Mouse (Mus musculus) cerebellum, adult 11 months (tissue): ENCODE data around the gene Usp36.

Source experiments
- DNase-seq: peaks from one replicate; pipeline ENCODE4 v3.0.0; 2022

The Usp36 gene

GRCm38 (mm10) chr11:118297967-118298366 is 7.9 kb upstream of the Usp36 start:
- no peak for DNase-seq

GRCm38 (mm10) chr11:118295026-118295425 is 5.0 kb upstream of the Usp36 start:
- no peak for DNase-seq

- DNase-seq = no peak
These were observed 2.6 kb upstream of the Usp36 start for GRCm38 (mm10) chr11:118292671-118293070.

GRCm38 (mm10) chr11:118289562-118289961 is 482 bp downstream of the Usp36 start:
- no peak for DNase-seq

- no peak for DNase-seq
These were observed 970 bp downstream of the Usp36 start for GRCm38 (mm10) chr11:118289037-118289511.

- DNase-seq = no peak
These were observed 2.5 kb downstream of the Usp36 start for GRCm38 (mm10) chr11:118287573-118287972.

- no peak for DNase-seq
These were observed 3.6 kb downstream of the Usp36 start for GRCm38 (mm10) chr11:118286434-118286833.

- DNase-seq = no peak
These were observed 4.3 kb downstream of the Usp36 start for GRCm38 (mm10) chr11:118285791-118286190.

- no peak for DNase-seq
These were observed 9.8 kb downstream of the Usp36 start for GRCm38 (mm10) chr11:118280218-118280617.

- DNase-seq = no peak
These were observed 13.7 kb downstream of the Usp36 start for GRCm38 (mm10) chr11:118276328-118276727.

- DNase-seq = no peak
These were observed 15.0 kb downstream of the Usp36 start for GRCm38 (mm10) chr11:118275092-118275491.

GRCm38 (mm10) chr11:118269827-118270226 is 20.2 kb downstream of the Usp36 start:
- DNase-seq = no peak

GRCm38 (mm10) chr11:118266666-118267046 is 23.4 kb downstream of the Usp36 start:
- no peak for DNase-seq

GRCm38 (mm10) chr11:118266044-118266665 is 23.9 kb downstream of the Usp36 start:
- DNase-seq = no peak

- DNase-seq = no peak
These were observed 24.4 kb downstream of the Usp36 start for GRCm38 (mm10) chr11:118265621-118266020.

- DNase-seq = no peak
These were observed 26.9 kb downstream of the Usp36 start for GRCm38 (mm10) chr11:118263146-118263545.

- no peak for DNase-seq
These were observed 30.0 kb downstream of the Usp36 start for GRCm38 (mm10) chr11:118260081-118260480.

GRCm38 (mm10) chr11:118259580-118259979 is 30.5 kb downstream of the Usp36 start:
- DNase-seq = no peak

GRCm38 (mm10) chr11:118256371-118256770 is 33.7 kb downstream of the Usp36 start:
- no peak for DNase-seq

- peak; percentile 87 for DNase-seq
These were observed 35.7 kb downstream of the Usp36 start for GRCm38 (mm10) chr11:118254159-118254951.

- DNase-seq = peak; percentile 39
These were observed 36.4 kb downstream of the Usp36 start for GRCm38 (mm10) chr11:118253447-118254158.

GRCm38 (mm10) chr11:118249012-118249383 is 41.0 kb downstream of the Usp36 start:
- DNase-seq = no peak

GRCm38 (mm10) chr11:118248150-118249011 is 41.7 kb downstream of the Usp36 start, which contains the start of gene Cyth1:
Gene Cyth1, minus strand, starts transcription at chr11:118248592.
- peak; percentile 99 for DNase-seq
